Mouse (Mus musculus) hindbrain, embryonic 14.5 days (tissue): Measurements from ENCODE around the gene AI661453. TPM values are rescaled to one million over a fixed set of nuclear protein-coding genes. Genes with fewer than 3 reads are reported as not detected.
A peak's percentile ranks its signal among the peaks of the same experiment; 100 is the strongest.

Experiments
- ATAC-seq: fragments of 200-750 bp; cut with Nextera tagmentation; 2 replicates; pipeline ENCODE4 v1.8.0; 2017; ENCODE audit warnings: moderate number of reproducible peaks, mild to moderate bottlenecking, moderate TSS enrichment, moderate library complexity; ENCODE audit not compliant: low FRiP score
- DNase-seq: peaks from one replicate; pipeline ENCODE4 v3.0.0-alpha.2; 2015; ENCODE audit warnings: low spot score
- H3K27ac ChIP-seq: fragments of 300-500 bp; sonication (generic); 2 replicates; pipeline ENCODE4 v1.5.1; 2014; ENCODE audit warnings: mild to moderate bottlenecking, moderate library complexity
- H3K27me3 ChIP-seq: fragments of 300-500 bp; sonication (generic); 2 replicates; pipeline ENCODE4 v1.6.1; 2014; ENCODE audit warnings: mild to moderate bottlenecking, low read length, mixed read lengths; ENCODE audit not compliant: control insufficient read depth, insufficient read depth
- H3K36me3 ChIP-seq: fragments of 300-500 bp; sonication (generic); replicated peaks from 2 replicates; pipeline ENCODE4 v1.6.1; 2014; ENCODE audit not compliant: control insufficient read depth, insufficient read depth
- H3K4me1 ChIP-seq: fragments of 300-500 bp; sonication (generic); replicated peaks from 2 replicates; pipeline ENCODE4 v1.6.1; 2014; ENCODE audit warnings: antibody characterized with exemption, low read length, mixed read lengths; ENCODE audit not compliant: control insufficient read depth, insufficient read depth
- H3K4me2 ChIP-seq: fragments of 300-500 bp; sonication (generic); replicated peaks from 2 replicates; pipeline ENCODE4 v1.6.1; 2014; ENCODE audit warnings: mild to moderate bottlenecking, moderate library complexity
- H3K4me3 ChIP-seq: fragments of 300-500 bp; sonication (generic); replicated peaks from 2 replicates; pipeline ENCODE4 v1.5.1; 2014; ENCODE audit warnings: mild to moderate bottlenecking, low read length
- H3K9ac ChIP-seq: fragments of 300-500 bp; sonication (generic); 2 replicates; pipeline ENCODE4 v1.6.1; 2014
- H3K9me3 ChIP-seq: fragments of 300-500 bp; sonication (generic); 2 replicates; pipeline ENCODE4 v1.6.1; 2016; ENCODE audit warnings: low read length; ENCODE audit not compliant: control insufficient read depth
- WGBS: fragments of 180-500 bp; shearing (Covaris S2); extraction: QIAGEN DNeasy Blood & Tissue Kit; methylation state at CpG from one replicate; pipeline ENCODE4 v1.1.7; 2014; 5-methylcytosine and 5-hydroxymethylcytosine counted together
- polyA plus RNA-seq: library from polyadenylated mRNA; unstranded; fragments of >200 nt; fragmentation: Nextera tagmentation; extraction: Ambion mirVana; gene quantifications from 2 replicates; pipeline ENCODE4 v1.2.1, GENCODE M21; 2014

The AI661453 gene
- polyA plus RNA-seq = 0.23 and 0.31 TPM in 2 replicates

DNA sequence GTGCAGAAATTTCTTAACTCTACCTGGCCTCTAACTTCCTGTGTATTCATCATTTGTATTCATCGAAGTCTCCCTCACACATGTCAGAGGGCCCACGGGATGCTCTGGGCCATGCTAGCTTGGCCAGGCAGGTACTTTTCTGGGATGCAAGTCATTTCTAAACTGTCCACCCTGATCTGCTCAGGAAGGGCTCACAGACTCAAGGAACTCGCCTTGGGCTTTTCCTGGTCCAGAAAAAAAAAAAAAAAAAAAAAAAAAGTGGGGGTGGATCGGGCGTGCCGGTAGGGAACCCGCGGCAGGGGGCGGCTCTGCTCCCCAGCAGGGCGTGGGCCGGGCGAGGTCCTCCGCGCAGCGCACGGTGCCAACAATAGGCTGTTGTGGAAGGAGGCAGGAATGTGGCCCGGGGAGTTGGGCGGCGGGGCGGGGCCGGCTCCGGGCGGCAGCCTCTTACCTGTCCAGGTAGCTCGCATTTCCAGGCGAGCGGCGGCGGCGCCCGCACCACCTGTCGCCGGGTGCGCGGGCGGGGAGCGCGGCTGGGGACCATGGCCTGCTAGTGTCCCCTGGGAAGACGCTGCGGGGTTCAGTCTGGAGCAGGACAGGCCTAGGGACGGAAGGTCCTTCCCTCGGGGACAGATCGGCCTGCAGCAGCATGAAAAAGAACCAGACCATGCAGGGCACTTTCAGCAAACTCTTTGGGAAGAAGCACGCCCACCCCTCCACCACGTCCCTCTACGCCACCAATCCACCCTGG lies at the start of gene AI661453:
AI661453 (plus strand) TSS at position 460 of the 751 bp plus-strand sequence.
- Histone ChIP-seq H3K27me3 (peaks cover 48% of the 10 kb centered on the region), H3K4me3 (peak within 1 kb of the TSS; percentile 35), H3K4me1 (peaks cover 11% of the 10 kb centered on the region; the same call in 1 of the 2 replicates), H3K4me2 (peak within 1 kb of the TSS; percentile 75), H3K36me3 (no peaks in the 10 kb centered on the region), H3K9ac (peak within 1 kb of the TSS; percentile 38), H3K9me3 (no peaks in the 10 kb centered on the region), H3K27ac (no peak within 1 kb of the TSS)
- 1% methylated on average over 45 of the region's 45 CpGs for WGBS
- DNase-seq (no peak), ATAC-seq (no peak)

DNA sequence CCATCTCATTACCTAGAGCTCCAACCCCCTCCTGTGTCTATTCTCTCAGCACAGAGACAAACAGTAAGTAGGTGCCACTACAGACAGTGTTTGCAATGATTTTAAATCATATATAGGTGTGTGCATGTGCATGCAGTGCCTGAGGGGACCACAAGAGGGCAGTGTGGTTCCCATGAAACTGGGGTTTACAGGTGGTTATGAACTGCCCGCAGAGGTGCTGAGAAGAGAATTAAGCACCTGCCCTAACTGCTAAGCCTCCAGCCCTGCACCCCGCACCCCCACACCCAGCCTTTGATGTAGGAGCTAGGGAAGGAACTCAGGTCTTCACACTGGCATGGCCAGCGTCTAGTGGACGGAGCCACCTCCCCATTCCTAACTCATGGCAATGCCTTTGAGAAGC lies 49.8 kb upstream of the AI661453 start:
- Histone ChIP-seq H3K36me3 (no peaks in the 10 kb centered on the region; the same call in 1 of the 2 replicates), H3K4me1 (no peaks in the 10 kb centered on the region), H3K27ac (no peak overlapping the region), H3K27me3 (no peaks in the 10 kb centered on the region), H3K9ac (no peak overlapping the region), H3K4me2 (no peak overlapping the region), H3K9me3 (peaks cover 4% of the 10 kb centered on the region; the same call in 1 of the 2 replicates), H3K4me3 (no peak overlapping the region)
- DNase-seq = no peak
- ATAC-seq = no peak
- WGBS = 74% methylated on average over 4 of the region's 4 CpGs

DNA sequence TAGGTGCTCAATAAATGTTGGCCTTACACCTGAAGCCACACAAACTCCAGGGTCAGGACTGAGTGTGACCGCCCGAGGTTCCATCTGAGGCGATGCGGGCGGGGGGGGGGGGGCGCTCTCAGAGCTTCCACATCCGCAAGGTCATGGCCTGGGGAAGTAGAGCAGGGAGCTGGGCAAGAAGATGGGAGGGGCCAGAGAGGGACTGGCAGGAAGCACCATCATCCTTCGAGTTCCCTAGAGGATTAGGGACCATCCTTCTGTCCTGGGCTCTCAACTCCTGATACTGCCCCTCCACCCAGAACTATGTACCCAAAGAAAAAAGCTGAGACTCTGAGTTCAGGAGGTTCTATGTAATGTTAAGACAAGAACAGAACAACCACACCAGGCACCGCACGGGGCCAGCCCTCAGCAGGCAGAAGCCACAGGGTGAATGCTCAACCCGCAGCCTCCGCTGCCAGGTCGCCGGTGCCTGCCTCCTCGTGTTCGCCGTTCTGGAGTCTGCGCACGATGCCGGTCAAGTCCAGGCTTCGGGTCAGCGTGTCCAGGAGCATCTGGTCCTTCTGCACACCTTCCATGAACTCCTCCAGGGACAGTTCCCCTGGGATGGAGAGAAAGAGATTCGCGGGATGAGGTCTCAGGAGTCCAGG lies 42.1 kb upstream of the AI661453 start:
- ATAC-seq = no peak
- no peak for DNase-seq
- 0 out of 2 replicates have a peak overlapping the region, but pooled peaks have one; percentile 20 for H3K9ac ChIP-seq
- no peaks in the 10 kb centered on the region for H3K4me1 ChIP-seq
- H3K4me2 ChIP-seq = peak overlapping the region; percentile 39
- peaks cover 22% of the 10 kb centered on the region for H3K27me3 ChIP-seq
- H3K27ac ChIP-seq = no peak overlapping the region
- H3K4me3 ChIP-seq = 0 out of 2 replicates have a peak overlapping the region, but pooled peaks have one; percentile 4
- no peaks in the 10 kb centered on the region for H3K9me3 ChIP-seq
- 25% methylated on average over 24 of the region's 24 CpGs for WGBS
- no peaks in the 10 kb centered on the region for H3K36me3 ChIP-seq

DNA sequence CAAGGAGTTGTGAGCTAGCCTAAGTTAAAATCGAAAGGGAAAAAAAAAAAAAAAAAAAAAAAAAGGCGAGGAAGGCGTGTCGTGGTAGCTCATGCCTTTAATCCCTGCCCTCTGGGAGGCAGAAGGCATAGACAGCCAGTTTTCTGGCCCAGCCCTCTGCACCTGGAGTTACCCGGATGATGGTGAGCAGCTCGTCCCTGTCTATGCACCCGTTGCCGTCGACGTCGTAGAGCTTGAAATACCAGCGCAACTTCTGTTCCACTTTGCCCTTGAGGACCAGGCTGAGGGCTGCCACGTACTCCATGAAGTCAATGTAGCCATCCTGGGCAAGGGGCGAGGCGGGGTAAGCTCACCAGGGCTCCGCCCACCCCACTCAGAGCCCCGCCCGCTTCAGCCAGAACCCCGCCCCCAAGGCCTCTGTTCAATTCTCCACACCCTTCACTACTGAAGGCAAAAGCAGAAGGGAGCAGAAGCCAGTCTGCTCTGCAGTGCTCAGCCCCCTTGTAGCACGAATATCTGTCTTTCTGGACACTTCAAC lies 41.0 kb upstream of the AI661453 start:
- no peaks in the 10 kb centered on the region for H3K4me1 ChIP-seq
- peaks cover 22% of the 10 kb centered on the region for H3K27me3 ChIP-seq
- H3K9ac ChIP-seq = 0 out of 2 replicates have a peak overlapping the region, but pooled peaks have one; percentile 20
- no peaks in the 10 kb centered on the region for H3K36me3 ChIP-seq
- ATAC-seq (no peak; the same call in 1 of the 2 replicates), DNase-seq (no peak)
- H3K9me3 ChIP-seq = no peaks in the 10 kb centered on the region
- H3K4me3 ChIP-seq = 0 out of 2 replicates have a peak overlapping the region, but pooled peaks have one; percentile 3
- H3K27ac ChIP-seq = no peak overlapping the region
- H3K4me2 ChIP-seq = peak overlapping the region; percentile 39
- WGBS = 3% methylated on average over 19 of the region's 20 CpGs

DNA sequence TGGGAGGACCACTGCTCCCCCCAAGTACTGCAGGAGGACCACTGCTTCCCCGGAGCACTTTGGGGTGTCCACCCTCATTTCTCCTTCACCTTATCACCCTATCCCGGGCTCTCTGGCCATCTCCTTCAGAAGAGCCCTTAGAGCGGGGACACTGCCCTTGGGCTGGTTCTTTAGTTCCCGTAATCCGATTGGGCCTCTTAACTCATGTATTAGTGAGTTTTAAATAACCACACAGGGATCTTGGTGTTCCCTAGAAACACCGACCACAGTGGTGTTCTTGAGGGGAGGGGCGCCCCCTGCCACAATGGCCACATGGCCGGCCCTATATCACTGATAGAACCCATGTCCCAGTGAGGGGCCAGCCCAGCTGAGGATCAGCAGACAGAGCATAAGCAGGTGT lies 37.3 kb upstream of the AI661453 start:
- 89% methylated on average over 8 of the region's 8 CpGs for WGBS

DNA sequence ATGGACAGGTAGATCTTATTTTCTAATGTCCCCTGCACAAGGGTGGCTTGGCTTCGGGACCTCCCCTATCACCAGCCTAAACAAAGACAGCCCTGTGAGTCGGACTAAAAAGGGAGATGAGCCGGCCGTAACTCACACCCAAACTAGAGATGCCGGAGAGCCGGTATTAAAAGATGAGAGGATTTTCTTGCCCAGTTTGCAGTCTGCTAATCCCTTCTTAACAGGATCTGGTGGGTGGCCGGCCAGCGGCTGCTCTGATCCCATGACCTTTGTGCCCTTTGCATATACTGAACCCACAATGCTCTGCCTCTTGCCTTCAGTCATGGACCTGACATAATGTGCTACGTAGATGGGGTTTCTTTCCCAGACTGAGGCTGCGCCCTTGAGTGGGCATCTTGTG lies 36.0 kb upstream of the AI661453 start, which contains the start of gene Guca1a:
Guca1a (minus strand) TSS at position 134 of the 400 bp plus-strand sequence.
- DNase-seq (no peak), ATAC-seq (no peak)
- no peak within 1 kb of the TSS for H3K9ac ChIP-seq
- H3K4me2 ChIP-seq = no peak within 1 kb of the TSS
- WGBS = 56% methylated on average over 10 of the region's 10 CpGs
- no peak within 1 kb of the TSS for H3K4me3 ChIP-seq
- H3K9me3 ChIP-seq = no peaks in the 10 kb centered on the region
- peaks cover 8% of the 10 kb centered on the region; the same call in 1 of the 2 replicates for H3K27me3 ChIP-seq
- H3K4me1 ChIP-seq = no peaks in the 10 kb centered on the region
- H3K27ac ChIP-seq = no peak within 1 kb of the TSS
- no peaks in the 10 kb centered on the region for H3K36me3 ChIP-seq

More for the DNA sequence above, 37.3 kb upstream of the AI661453 start:
- Histone ChIP-seq H3K36me3 (no peaks in the 10 kb centered on the region), H3K9me3 (no peaks in the 10 kb centered on the region), H3K9ac (no peak overlapping the region), H3K4me3 (no peak overlapping the region), H3K4me1 (no peaks in the 10 kb centered on the region), H3K4me2 (no peak overlapping the region), H3K27me3 (peaks cover 21% of the 10 kb centered on the region), H3K27ac (no peak overlapping the region)
- ATAC-seq (no peak), DNase-seq (no peak)

DNA sequence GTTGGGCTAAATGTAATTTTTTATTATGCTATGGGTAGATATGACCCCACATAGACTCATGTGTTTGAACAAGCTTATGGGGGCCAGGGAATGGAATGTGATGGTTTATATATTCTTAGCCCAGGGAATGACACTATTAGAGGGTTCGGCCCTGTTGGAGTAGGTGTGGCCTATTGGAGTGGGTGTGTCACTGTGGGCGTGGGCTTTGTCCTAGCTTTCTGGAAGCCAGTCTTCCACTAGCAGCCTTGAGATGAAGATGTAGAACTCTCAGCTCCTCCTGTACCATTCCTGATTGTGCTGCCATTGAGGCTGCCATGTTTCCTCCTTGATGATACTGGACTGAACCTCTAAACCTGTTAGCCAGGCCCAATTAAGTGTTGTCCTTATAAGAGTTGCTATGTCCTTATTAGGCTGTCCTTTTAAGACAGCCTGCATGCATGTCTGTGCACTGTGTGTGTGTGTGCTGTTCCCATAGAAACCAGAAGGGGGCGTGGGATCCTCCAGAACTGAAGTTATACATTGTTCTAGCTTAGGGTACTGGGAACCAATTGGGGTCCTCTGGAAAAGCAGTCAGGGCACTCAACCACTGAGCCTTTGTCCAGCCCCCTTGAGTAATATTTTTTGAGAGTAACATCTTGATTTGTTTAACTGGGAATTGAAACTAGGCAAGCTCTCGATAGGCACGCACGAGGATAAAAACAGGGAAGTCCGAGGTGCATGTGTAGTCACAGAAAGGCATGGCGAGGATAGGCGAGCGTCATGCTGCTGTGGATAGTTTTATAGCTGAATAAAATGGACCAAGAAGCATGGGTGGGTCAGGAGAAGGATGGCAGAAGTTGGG lies 28.5 kb upstream of the AI661453 start:
- Histone ChIP-seq H3K4me3 (no peak overlapping the region), H3K4me1 (0 out of 2 replicates have a peak, but pooled peaks cover 5% of the 10 kb centered on the region), H3K4me2 (no peak overlapping the region), H3K27me3 (peaks cover 36% of the 10 kb centered on the region), H3K36me3 (no peaks in the 10 kb centered on the region), H3K27ac (no peak overlapping the region), H3K9ac (no peak overlapping the region), H3K9me3 (no peaks in the 10 kb centered on the region)
- DNase-seq = no peak
- WGBS = 64% methylated on average over 10 of the region's 10 CpGs
- no peak for ATAC-seq

DNA sequence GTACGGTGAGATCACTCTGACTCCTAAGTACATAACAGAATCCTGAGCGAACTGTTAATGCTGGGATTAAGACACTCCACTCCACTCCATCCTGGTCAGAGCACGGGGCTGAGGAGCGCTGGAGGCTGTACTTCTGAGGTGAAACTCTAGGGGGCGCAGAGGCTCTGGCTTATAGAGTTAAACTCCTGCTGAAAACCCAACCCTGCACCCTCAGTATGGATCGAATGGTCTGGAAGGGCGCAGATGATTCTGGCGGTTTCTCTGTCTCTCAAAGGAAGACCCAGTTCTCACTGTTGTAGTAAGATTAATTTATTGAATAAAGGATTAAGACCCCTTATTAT lies 27.9 kb upstream of the AI661453 start:
- DNase-seq = peak; percentile 75
- H3K4me1 ChIP-seq = 0 out of 2 replicates have a peak, but pooled peaks cover 5% of the 10 kb centered on the region
- H3K27me3 ChIP-seq = peaks cover 36% of the 10 kb centered on the region
- H3K36me3 ChIP-seq = no peaks in the 10 kb centered on the region
- H3K4me2 ChIP-seq = no peak overlapping the region
- no peak for ATAC-seq
- H3K27ac ChIP-seq = no peak overlapping the region
- no peak overlapping the region for H3K4me3 ChIP-seq
- no peak overlapping the region for H3K9ac ChIP-seq
- 25% methylated on average over 8 of the region's 8 CpGs for WGBS
- no peaks in the 10 kb centered on the region for H3K9me3 ChIP-seq
